Mouse (Mus musculus) frontal cortex, postnatal 10 days (tissue): ENCODE results near the gene Dab2ip.

Experiments used
- DNase-seq, 2 experiments: peaks; one replicate each; pipeline ENCODE4 v3.0.0; 2022; ENCODE audit warnings: low spot score in 2 of 2, mixed read lengths in 1 of 2

Dab2ip gene

GRCm38 (mm10) chr2:35622261-35623103 is 64.4 kb downstream of the Dab2ip start:
- DNase-seq: no peak

DNA sequence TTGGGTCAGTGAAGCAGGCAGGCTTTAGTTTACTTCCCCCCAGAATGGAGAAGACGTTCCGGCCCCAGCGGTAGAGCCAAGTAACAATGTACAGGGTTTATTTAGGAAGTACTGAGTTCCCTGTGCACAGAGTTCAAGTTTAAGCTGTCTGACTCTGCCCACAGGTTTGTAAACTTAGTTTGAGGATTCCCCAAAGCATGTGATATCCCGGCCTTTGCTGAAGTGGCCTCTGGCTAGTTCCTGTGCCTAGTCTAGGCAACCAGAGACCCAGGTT is 65.0 kb downstream of the Dab2ip start:
- DNase-seq: no peak

DNA sequence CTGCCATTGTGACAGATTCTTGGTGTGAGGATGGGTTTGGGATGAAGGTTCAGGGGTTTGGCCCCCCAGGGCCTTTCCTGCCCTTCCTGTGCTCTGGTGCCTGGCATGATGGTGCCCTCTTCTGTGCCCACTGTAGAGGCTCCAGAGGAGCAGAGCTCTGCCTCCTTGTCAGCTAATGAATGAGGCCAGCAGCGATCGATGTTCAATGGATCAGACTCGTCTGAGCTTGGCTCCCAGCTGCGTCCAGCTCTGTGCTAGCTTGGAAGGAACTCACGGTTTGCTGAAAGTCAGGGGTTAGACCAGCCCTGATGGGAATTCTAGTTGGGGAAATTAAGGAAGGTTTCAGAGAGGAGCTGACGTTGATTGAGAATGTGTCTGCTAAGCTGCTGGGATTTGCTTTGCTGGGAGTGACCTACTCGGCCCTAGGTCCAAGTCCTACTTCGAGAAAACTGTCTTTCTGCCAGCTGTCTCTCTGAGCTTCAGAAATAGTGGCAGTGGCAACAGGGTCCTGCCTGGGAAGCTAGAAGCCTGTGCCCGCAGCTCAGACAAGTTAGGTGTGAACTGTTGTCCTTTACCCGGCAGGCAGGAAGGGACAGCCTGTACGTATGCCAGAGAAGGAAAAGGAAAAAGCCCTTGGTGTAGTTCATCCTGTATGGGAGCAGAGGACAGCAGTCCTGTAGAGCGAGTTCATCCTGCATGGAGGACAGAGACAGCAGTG is 65.5 kb downstream of the Dab2ip start:
- no peak for DNase-seq

- no peak for DNase-seq
Observed at GRCm38 (mm10) chr2:35624380-35625006, 66.4 kb downstream of the Dab2ip start.

GRCm38 (mm10) chr2:35625007-35625380 is 66.9 kb downstream of the Dab2ip start:
- DNase-seq: no peak

GRCm38 (mm10) chr2:35625526-35625925 is 67.5 kb downstream of the Dab2ip start:
- DNase-seq: no peak

DNA sequence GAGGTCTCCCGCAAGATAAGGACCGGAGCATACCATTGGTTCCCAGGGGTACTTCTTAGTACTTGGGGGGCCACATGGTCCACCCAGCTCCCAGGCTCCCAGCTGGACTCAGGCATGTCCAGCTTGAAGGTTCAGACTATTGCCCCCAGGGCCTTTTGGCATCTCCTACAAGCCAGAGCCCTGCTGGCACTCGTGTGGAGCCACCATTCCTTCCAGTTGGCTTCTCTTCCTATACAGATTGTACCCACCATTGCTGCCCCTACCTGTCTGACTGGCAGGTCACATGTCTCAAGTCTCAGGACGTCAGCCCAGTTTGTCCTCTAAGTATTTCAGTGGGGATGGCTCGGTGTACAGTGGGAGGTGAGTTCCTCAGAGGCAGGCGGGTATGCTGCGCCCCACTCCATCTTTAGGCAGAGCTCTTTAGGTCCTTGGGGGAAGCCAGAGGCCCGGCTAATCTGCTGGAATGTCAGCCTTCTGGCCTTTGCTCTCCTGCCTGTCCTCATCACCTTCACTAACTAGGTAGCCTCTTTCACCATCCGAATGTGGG is 68.2 kb downstream of the Dab2ip start:
- no peak for DNase-seq

- DNase-seq: no peak
Observed at GRCm38 (mm10) chr2:35627298-35627898, 69.3 kb downstream of the Dab2ip start.

- no peak for DNase-seq
Observed at GRCm38 (mm10) chr2:35628052-35628451, 70.0 kb downstream of the Dab2ip start.

GRCm38 (mm10) chr2:35628656-35629055 is 70.6 kb downstream of the Dab2ip start:
- DNase-seq: no peak

DNA sequence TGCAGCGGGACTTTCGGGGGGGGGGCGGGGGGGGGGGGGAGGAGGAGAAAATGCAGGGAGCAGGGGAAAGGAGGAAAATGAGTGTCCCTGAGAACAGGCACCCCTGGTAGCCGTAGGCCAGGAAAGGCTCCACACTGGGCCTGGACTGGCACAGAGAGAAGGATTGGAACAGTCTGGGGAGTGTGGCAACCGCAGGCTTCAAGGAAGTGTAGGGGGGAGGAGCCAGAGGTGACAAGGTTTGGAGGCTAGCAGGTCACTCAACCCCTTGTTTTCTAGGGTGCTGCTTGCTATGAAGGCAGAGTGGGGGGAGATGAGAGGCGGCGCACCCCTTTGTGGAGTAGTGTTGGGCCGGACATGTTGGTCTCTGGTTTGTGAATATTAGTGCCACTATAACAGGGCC is 71.1 kb downstream of the Dab2ip start:
- no peak for DNase-seq

GRCm38 (mm10) chr2:35633392-35633791 is 75.3 kb downstream of the Dab2ip start:
- no peak for DNase-seq

GRCm38 (mm10) chr2:35634963-35635362 is 76.9 kb downstream of the Dab2ip start:
- DNase-seq: no peak

- no peak for DNase-seq
Observed at GRCm38 (mm10) chr2:35635541-35635940, 77.5 kb downstream of the Dab2ip start.

DNA sequence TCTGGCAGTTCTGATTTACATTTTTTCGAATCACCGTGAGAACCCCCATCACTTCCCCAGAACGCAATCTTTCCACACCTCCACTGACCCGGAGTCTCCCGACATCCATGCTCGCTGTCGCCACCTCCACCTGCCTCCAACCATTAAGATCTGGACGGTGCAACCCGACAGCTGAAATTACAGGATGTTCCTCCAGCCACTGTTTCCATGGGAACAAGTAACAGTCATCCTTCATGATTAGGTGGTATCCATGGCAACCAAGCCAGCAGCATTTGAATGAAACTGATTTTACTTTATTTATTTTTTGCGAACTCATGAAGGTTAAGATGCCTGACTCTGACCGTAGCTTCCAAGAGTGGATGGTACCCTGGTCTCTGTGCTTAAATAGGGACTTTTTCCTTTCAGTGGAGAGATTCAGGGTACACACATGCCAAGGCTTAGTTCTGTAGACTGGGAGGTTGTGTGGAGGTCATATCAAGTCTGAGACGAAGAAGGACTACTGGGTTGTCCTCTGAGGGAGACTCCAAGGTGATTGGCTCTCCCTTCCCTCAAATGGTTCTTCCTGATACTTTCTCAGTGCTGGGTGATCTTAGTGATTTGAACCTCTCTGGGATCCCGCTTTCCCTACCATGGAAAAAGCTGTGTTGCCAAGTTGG is 79.9 kb downstream of the Dab2ip start:
- DNase-seq: no peak

DNA sequence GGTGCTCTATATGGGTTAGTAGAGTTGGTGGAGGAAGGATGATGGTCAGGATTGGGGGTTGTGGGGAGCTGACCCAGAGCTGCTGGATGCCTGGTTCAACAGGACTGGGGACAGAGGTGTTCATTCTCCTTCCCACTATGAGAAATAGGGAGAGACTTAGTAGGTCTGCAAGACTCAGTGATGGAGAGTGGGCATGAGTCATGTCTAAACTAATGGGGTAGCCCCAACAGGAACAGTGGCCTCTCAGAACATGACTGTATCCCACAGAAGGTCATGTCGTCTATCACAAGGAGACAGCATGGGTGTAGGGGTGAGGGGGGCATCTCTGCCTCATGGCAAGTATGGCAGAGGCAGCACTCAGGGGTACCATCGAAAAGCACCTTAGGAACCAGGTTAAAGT is 81.7 kb downstream of the Dab2ip start:
- DNase-seq: no peak

GRCm38 (mm10) chr2:35640576-35640975 is 82.5 kb downstream of the Dab2ip start:
- DNase-seq: peak; percentile 66 to 72

GRCm38 (mm10) chr2:35642224-35642623 is 84.2 kb downstream of the Dab2ip start:
- no peak for DNase-seq

GRCm38 (mm10) chr2:35646553-35646952 is 88.5 kb downstream of the Dab2ip start:
- DNase-seq: no peak

DNA sequence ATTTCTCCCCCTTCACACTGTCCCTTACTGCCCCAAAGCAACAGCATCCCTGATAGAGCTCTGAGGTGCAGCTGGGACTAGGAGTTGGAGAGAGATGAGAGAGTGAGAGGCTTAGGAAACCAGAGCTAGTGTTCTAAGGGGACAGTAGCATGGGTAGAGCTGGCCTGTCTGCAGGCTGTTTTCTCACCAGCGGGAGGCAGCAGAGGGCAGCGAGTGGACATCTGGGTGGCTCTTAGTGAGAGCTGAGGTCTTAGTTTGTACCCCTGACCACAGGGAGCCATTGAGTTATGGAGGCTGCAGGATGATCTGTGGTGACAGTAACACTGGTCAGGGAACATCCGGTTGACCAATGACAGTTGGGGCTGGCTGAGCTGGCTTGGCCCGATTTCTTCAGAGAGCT is 91.6 kb downstream of the Dab2ip start:
- DNase-seq: peak in 1 of 2 experiments; percentile 80

DNA sequence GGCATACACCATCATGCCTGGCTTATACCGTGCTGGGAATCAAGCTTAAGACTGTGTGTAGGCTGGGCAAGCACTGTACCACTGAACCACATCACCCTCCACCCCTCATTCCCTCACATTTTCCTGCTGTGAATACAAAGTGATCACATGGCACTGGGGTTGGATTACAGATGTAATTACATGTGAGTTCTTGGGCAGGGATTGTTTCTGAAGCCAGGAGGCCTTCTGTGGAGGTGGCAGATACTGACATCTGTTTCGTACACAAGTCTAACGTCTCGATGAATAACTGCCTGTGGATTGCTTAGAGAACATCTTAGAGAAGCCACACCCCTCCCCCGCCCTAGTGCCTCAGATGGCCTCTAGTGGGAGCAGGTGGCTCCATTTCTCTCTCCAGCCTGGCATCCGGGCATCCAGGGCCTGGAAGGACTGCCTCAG is 93.2 kb downstream of the Dab2ip start:
- peak in 1 of 2 experiments; percentile 48 for DNase-seq

DNA sequence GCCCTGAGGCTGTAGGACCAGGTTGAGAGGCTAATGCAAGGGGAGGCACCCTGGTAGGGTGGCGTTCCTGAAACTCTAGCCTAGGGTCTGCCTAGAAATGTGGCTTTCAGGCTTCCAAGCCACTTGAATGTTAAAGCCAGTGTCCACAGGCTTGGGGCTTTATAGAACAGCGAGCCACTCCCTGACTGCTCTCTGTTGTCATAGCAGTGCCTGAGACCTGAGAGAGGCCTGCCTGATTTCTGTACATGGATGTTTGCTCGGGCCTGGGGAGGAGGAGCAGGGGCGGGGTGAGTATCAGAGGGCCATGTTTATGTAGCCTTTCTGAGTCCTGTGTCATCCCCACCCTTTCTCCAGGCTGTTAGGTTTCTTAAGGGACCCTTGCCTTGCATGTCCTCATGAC is 94.9 kb downstream of the Dab2ip start:
- DNase-seq: no peak
